Mouse (Mus musculus): ENCODE measurements around the gene Flt3l.
"Not testable (repeated sequence)": the region's sequence is repeated elsewhere in the genome, so short reads cannot be mapped to it uniquely, and the experiment has no call there.

The Flt3l gene

GRCm38 (mm10) chr7:45122561-45123185, 13.6 kb downstream of the Flt3l start:
- DNase-seq, result no peak

GRCm38 (mm10) chr7:45121966-45122365, 14.3 kb downstream of the Flt3l start:
- DNase-seq, result no peak

- DNase-seq, result no peak
Observed at GRCm38 (mm10) chr7:45121404-45121803, 14.8 kb downstream of the Flt3l start.

- no peak for DNase-seq
Observed at GRCm38 (mm10) chr7:45119780-45120709, 16.2 kb downstream of the Flt3l start.

- DNase-seq, result no peak
Observed at GRCm38 (mm10) chr7:45118336-45118735, 17.9 kb downstream of the Flt3l start.

GRCm38 (mm10) chr7:45117566-45117965, 18.7 kb downstream of the Flt3l start:
- no peak for DNase-seq

GRCm38 (mm10) chr7:45113476-45113875, 22.8 kb downstream of the Flt3l start:
- no peak for DNase-seq

- DNase-seq, result no peak
Observed at GRCm38 (mm10) chr7:45112529-45112928, 23.7 kb downstream of the Flt3l start.

- DNase-seq, result no peak
Observed at GRCm38 (mm10) chr7:45111940-45112339, 24.3 kb downstream of the Flt3l start.

- not testable (repeated sequence) for DNase-seq
Observed at GRCm38 (mm10) chr7:45110089-45110488, 26.1 kb downstream of the Flt3l start.

GRCm38 (mm10) chr7:45107052-45107645, 29.1 kb downstream of the Flt3l start:
- no peak for DNase-seq

GRCm38 (mm10) chr7:45106441-45106840, 29.8 kb downstream of the Flt3l start:
- DNase-seq, result no peak

- DNase-seq, result no peak
Observed at GRCm38 (mm10) chr7:45105491-45105890, 30.7 kb downstream of the Flt3l start.

GRCm38 (mm10) chr7:45104941-45105340, 31.3 kb downstream of the Flt3l start:
- DNase-seq, result no peak

GRCm38 (mm10) chr7:45103652-45104180, 32.5 kb downstream of the Flt3l start, which contains the start of gene Fcgrt:
Gene Fcgrt (minus strand): TSS chr7:45103851.
- DNase-seq, result no peak

- DNase-seq, result no peak
Observed at GRCm38 (mm10) chr7:45102940-45103585, 33.2 kb downstream of the Flt3l start.

- no peak for DNase-seq
Observed at GRCm38 (mm10) chr7:45102441-45102840, 33.8 kb downstream of the Flt3l start.

GRCm38 (mm10) chr7:45100046-45100445, 36.2 kb downstream of the Flt3l start:
- DNase-seq, result no peak

- no peak for DNase-seq
Observed at GRCm38 (mm10) chr7:45098541-45099240, 37.5 kb downstream of the Flt3l start.

- DNase-seq, result no peak
Observed at GRCm38 (mm10) chr7:45097479-45097878, 38.8 kb downstream of the Flt3l start.

GRCm38 (mm10) chr7:45095965-45096364, 40.3 kb downstream of the Flt3l start:
- not testable (repeated sequence) for DNase-seq

- no peak for DNase-seq
Observed at GRCm38 (mm10) chr7:45095367-45095766, 40.9 kb downstream of the Flt3l start.

All from right cerebral cortex, postnatal 4 days (tissue).